Mouse (Mus musculus): Measurements from ENCODE around the gene Foxm1. TPM values are rescaled to one million over a fixed set of nuclear protein-coding genes. Genes with fewer than 3 reads are reported as not detected.

Foxm1 gene
- polyA plus RNA-seq, 1 experiment from 2014 or later: 67.5 TPM

DNA sequence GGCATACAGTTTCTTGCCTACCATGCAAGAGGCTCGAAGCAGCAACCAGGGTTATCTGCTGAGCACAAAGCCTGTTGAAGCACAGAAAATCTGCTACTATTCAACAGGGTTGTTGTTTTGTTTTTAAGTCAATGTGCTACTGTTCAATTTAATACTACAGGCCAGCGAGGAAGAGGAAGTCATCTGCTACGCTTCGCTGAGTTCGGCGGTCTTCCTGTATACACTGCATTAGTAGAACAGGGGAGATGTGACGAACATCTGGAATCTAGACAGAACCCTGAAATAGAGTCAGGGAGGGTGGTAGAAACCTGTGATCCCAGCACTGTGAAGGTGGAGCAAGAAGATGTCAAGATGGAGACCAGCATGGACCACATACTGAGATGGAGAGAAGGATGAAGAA is 21.0 kb downstream of the Foxm1 start:
- no peaks in the 10 kb centered on the region for H3K4me1 ChIP-seq
- no peak overlapping the region for H3K4me3 ChIP-seq
- H3K36me3 ChIP-seq: no peaks in the 10 kb centered on the region
- no peaks in the 10 kb centered on the region for H3K27me3 ChIP-seq (ENCODE audit: low read depth, poor library complexity, severe bottlenecking)
- 86% methylated on average over 7 of the region's 7 CpGs for WGBS
- H3K9me3 ChIP-seq (replicated peaks): no peaks in the 10 kb centered on the region
- DNase-seq (ENCODE audit: low spot score): no peak
- H3K27ac ChIP-seq: no peak overlapping the region

DNA sequence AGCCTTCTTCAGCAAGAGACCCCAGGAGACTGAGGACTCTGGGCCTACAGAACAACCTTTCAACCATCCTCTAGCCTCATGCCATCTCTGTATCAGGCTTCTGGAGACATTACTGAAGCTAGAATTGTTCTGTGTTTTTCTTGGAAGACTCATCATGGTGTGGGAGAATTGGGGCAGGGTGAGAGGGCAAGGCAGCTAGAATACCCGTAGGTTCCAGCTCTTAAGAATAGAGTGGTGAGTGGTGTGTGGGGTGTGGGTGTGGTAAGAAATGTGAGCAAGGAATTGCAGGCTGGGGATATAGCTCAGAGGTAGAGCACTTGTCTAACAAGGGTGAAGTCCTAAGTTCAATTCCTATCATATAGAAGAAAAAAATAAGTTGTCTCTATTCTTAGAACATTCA is 22.3 kb downstream of the Foxm1 start:
- Histone ChIP-seq H3K27me3 (ENCODE audit: low read depth, poor library complexity, severe bottlenecking) (no peaks in the 10 kb centered on the region), H3K27ac (no peak overlapping the region), H3K36me3 (no peaks in the 10 kb centered on the region), H3K4me1 (no peaks in the 10 kb centered on the region), H3K4me3 (no peak overlapping the region), H3K9me3 (replicated peaks) (no peaks in the 10 kb centered on the region)
- DNase-seq (ENCODE audit: low spot score): no peak
- 84% methylated on average over 1 of the region's 1 CpGs for WGBS

DNA sequence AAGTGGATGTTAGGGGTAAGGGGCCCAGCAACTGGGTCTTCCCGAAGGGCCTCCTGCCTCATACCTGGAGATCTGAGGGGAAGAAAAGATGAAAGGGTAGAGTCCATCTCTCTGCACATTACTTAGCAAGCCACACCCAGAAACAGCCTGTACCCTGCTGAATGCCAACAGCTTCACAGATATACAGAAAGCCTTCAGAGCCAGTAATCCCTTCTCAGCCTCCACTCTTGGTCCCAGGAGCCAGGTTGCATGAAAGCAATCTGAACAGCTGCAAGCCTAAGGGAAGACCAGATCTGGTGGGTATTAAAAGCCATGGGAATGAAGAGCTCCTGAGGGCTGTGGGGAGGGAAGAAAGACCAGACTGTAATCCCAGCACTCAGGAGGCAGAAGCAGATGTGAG is 26.4 kb downstream of the Foxm1 start:
- Histone ChIP-seq H3K27me3 (ENCODE audit: low read depth, poor library complexity, severe bottlenecking) (no peaks in the 10 kb centered on the region), H3K4me1 (no peaks in the 10 kb centered on the region), H3K36me3 (no peaks in the 10 kb centered on the region), H3K27ac (no peak overlapping the region), H3K4me3 (no peak overlapping the region), H3K9me3 (replicated peaks) (no peaks in the 10 kb centered on the region)
- 95% methylated on average over 1 of the region's 1 CpGs for whole genome bisulfite sequencing
- DNase-seq (ENCODE audit: low spot score): no peak

DNA sequence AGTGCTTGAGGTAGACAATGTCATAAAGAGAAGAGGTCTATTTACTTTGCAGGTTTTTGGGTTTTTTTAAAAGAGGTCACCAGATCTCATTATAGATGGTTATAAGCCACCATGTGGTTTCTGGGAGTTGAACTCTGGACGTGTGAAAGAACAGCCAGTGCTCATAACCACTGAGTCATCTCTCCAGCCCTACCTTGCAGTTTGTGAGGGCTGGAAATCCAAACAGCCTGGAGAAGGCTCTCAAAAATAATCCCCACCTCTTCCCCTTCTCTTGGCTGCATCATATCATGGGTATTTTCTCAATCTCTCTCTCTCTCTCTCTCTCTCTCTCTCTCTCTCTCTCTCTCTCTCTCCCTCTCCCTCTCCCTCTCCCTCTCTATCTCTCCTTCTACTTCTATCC is 27.9 kb downstream of the Foxm1 start:
- WGBS: 59% methylated on average over 1 of the region's 1 CpGs
- no peaks in the 10 kb centered on the region for H3K9me3 ChIP-seq (replicated peaks)
- no peaks in the 10 kb centered on the region for H3K36me3 ChIP-seq
- H3K27ac ChIP-seq: no peak overlapping the region
- no peak for DNase-seq (ENCODE audit: low spot score)
- H3K27me3 ChIP-seq (ENCODE audit: low read depth, poor library complexity, severe bottlenecking): no peaks in the 10 kb centered on the region
- no peak overlapping the region for H3K4me3 ChIP-seq
- H3K4me1 ChIP-seq: no peaks in the 10 kb centered on the region

DNA sequence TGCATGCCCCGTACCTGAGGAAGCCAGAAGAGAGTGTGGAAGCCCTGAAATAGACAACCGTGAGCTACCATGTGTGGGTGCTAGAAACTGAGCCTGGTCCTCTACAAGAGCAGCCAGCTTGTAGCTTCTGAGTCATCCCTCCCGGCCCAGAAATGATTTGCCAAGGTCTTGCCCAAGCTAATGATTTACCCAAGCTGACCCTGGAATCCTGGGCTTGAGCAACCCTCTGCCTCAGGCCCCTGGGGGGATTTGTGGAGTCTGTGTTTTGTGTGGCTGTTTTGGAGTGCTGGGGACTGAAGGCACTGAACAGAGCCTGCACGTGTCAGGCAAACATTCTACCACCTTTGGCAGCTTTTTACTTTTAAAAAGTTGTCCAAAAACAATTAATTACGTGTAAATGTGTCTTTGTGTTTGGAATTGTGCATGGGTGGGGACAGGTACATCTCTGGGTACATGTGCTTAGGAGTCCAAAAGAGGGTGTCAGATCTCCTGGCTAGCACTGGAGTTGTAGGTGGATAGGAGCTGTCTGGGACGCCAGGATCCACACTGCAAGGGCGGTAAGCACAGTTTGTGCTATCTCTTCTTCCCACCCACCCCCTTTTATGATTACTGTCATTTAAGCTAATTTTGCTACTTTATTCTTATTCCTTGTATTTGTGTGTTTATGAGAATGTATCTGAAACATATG is 35.0 kb downstream of the Foxm1 start:
- WGBS: 86% methylated on average over 7 of the region's 7 CpGs
- H3K27ac ChIP-seq: no peak overlapping the region
- H3K27me3 ChIP-seq (ENCODE audit: low read depth, poor library complexity, severe bottlenecking): no peaks in the 10 kb centered on the region
- DNase-seq (ENCODE audit: low spot score): no peak
- H3K9me3 ChIP-seq (replicated peaks): no peaks in the 10 kb centered on the region
- no peaks in the 10 kb centered on the region for H3K36me3 ChIP-seq
- no peak overlapping the region for H3K4me3 ChIP-seq
- peaks cover 10% of the 10 kb centered on the region; the same call in 1 of the 2 replicates for H3K4me1 ChIP-seq

DNA sequence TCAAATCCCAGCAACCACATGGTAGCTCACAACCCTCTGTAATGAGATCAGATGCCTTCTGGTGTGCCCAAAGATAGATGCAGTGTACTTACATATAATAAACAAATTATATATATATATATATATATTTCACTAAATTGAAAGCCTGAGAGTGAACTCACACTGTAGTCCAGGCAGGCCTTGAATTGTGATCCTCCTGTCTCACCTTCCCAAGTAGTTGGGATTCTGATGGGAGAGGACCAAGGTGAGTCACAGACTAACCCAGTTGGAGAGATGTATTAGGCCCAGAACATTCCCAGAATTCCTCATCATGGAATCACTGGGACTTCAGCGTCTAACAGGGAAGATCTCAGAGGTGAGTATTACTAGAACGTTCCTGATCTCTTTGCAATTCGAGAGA is 36.2 kb downstream of the Foxm1 start, which contains the start of gene Nrip2:
Gene Nrip2, plus strand, starts transcription at position 301 of the 400 bp plus-strand sequence.
- Histone ChIP-seq H3K27me3 (ENCODE audit: low read depth, poor library complexity, severe bottlenecking) (no peaks in the 10 kb centered on the region), H3K36me3 (no peaks in the 10 kb centered on the region), H3K4me3 (peak within 1 kb of the TSS; percentile 20; the same call in 1 of the 2 replicates), H3K27ac (peak within 1 kb of the TSS; percentile 39; the same call in 1 of the 2 replicates), H3K9me3 (replicated peaks) (no peaks in the 10 kb centered on the region), H3K4me1 (peaks cover 10% of the 10 kb centered on the region; the same call in 1 of the 2 replicates)
- no peak for DNase-seq (ENCODE audit: low spot score)
- 74% methylated on average over 3 of the region's 3 CpGs for WGBS

DNA sequence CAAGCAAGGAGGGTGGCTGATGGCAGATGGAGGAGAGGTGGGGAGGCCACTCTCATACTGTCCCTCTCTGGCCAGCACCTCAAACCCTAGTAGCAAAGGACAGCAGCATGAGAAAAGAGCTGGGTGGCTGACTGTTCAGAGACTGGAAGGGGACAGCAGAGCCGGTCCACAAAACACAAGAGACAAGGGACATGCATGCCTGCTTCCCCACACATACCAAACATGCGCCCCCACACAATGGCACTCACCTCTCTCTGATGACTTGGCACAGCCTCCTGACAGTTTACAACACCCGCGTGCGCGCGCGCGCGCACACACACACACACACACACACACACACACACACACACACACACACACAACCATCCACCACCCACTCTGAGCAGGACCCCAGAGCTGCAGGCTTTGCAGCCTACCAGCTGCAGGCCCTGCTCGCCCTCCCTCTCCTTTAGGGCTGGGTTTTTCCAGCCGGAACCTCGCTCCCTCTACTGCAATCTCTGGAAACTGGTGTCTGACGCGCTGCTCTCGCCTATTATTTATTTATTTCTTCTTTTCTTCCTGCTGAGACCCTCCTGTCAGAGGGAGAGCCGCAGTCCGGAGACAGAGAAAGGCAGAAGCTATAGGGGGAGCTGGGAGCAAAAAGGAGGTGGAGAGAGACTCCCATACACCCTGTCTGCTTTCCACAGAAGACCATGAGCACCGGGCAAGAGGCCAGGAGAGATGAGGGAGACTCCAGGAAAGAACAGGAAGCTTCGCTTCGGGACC is 36.8 kb downstream of the Foxm1 start:
- H3K4me1 ChIP-seq: peaks cover 10% of the 10 kb centered on the region; the same call in 1 of the 2 replicates
- WGBS: 55% methylated on average over 21 of the region's 21 CpGs
- no peak for DNase-seq (ENCODE audit: low spot score)

DNA sequence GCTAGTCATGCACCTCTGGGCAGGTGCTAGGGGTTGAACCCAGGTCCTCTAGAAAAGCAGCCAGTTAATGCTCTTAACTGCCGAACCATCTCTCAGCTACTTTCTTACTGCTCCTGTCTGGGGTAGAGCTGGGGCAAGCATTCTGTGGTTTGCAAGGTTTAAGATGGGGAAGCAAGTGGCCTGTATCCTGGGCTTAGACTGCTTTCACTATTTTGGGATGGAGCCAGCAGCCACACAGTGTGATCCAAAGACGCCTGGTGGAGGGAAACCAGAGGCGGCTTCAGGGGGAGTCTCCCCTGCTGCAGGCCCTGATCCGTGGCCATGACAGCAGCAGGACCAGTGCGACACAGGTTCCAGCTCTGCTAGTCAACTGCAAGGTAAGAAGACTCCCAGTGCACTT is 41.9 kb downstream of the Foxm1 start:
- Histone ChIP-seq H3K36me3 (peaks cover 39% of the 10 kb centered on the region), H3K27me3 (ENCODE audit: low read depth, poor library complexity, severe bottlenecking) (no peaks in the 10 kb centered on the region), H3K4me3 (no peak overlapping the region), H3K4me1 (peaks cover 5% of the 10 kb centered on the region; the same call in 1 of the 2 replicates), H3K9me3 (replicated peaks) (no peaks in the 10 kb centered on the region), H3K27ac (no peak overlapping the region)
- 63% methylated on average over 5 of the region's 5 CpGs for WGBS
- no peak for DNase-seq (ENCODE audit: low spot score)

More for the DNA sequence above, 36.8 kb downstream of the Foxm1 start:
- no peaks in the 10 kb centered on the region for H3K36me3 ChIP-seq
- H3K4me3 ChIP-seq: peak overlapping the region; percentile 20; the same call in 1 of the 2 replicates
- H3K27me3 ChIP-seq (ENCODE audit: low read depth, poor library complexity, severe bottlenecking): no peaks in the 10 kb centered on the region
- H3K9me3 ChIP-seq (replicated peaks): no peaks in the 10 kb centered on the region
- H3K27ac ChIP-seq: peak overlapping the region; percentile 39; the same call in 1 of the 2 replicates

DNA sequence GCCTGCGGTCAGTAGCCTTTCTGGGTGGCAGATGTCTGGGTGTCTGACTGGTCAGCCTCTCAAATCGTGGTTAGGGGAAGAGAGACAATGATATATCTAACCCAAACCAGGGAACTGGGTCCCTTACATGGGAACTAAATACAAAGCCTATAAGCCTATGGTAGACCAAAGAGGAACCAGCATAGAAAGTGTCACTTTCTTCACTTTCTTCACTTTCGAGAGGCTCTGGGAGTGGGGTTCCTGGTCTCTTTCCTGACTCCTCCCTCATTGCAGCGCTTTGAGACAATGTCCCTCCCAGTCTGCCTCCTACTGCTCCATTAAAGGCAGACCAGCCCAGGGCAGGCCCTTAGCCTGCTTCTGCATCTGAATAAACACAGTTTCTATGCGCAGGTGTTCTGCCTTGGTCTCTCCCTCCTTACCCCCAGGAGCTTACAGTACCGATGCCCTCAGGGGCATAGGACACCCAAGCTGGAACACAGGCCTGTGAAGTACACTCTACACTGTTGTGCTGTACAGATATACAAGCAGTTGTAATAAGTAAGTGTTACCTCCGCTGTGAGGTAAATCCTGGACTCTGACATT is 45.9 kb downstream of the Foxm1 start:
- DNase-seq (ENCODE audit: low spot score): no peak
- 90% methylated on average over 7 of the region's 7 CpGs for WGBS
- Histone ChIP-seq H3K4me1 (no peaks in the 10 kb centered on the region), H3K27ac (no peak overlapping the region), H3K4me3 (no peak overlapping the region), H3K36me3 (peaks cover 79% of the 10 kb centered on the region), H3K9me3 (replicated peaks) (no peaks in the 10 kb centered on the region), H3K27me3 (ENCODE audit: low read depth, poor library complexity, severe bottlenecking) (no peaks in the 10 kb centered on the region)

DNA sequence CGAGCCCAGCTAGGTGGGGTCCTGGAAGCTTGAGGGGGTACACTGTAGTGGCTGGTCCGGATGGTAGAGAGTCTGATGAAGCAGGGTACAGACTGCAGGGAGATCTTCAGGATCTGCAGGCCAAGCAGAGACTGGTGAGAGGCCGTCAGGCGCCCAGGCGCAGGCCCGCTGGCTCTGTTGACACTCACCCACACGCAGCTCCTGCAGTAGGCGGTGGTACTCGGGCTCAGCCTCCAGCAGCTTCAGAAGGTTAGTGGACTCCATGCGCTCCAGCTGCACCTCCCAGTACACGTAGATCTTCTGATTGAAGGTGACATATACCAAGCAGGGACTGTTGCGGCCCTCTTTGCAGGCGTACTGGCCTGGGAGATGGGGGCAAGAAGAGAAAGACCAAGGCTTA is 47.5 kb downstream of the Foxm1 start:
- DNase-seq (ENCODE audit: low spot score): no peak
- H3K9me3 ChIP-seq (replicated peaks): no peaks in the 10 kb centered on the region
- H3K4me1 ChIP-seq: no peaks in the 10 kb centered on the region
- no peaks in the 10 kb centered on the region for H3K27me3 ChIP-seq (ENCODE audit: low read depth, poor library complexity, severe bottlenecking)
- no peak overlapping the region for H3K27ac ChIP-seq
- WGBS: 94% methylated on average over 13 of the region's 13 CpGs
- H3K4me3 ChIP-seq: no peak overlapping the region
- H3K36me3 ChIP-seq: peaks cover 90% of the 10 kb centered on the region

DNA sequence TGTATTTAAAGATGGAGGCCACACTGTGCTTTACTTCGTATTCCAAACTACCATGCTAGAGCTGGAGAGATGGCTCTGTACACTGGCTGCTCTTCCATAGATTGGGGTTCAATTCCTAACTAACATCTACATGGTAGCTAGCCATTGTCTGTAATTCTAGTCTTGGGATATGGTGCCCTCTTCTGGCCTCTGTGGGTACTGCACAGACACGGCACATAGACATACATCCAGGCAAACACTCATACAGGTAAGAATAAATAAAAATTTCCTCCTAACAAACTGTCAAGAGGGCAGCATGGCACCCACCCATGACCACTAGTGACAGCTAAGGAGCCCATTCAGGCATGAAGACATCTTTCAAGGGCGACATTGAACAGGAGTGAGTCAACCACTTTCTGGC is 48.3 kb downstream of the Foxm1 start:
- H3K27me3 ChIP-seq (ENCODE audit: low read depth, poor library complexity, severe bottlenecking): no peaks in the 10 kb centered on the region
- WGBS: 24% methylated on average over 3 of the region's 3 CpGs
- H3K36me3 ChIP-seq: peaks cover 92% of the 10 kb centered on the region

DNA sequence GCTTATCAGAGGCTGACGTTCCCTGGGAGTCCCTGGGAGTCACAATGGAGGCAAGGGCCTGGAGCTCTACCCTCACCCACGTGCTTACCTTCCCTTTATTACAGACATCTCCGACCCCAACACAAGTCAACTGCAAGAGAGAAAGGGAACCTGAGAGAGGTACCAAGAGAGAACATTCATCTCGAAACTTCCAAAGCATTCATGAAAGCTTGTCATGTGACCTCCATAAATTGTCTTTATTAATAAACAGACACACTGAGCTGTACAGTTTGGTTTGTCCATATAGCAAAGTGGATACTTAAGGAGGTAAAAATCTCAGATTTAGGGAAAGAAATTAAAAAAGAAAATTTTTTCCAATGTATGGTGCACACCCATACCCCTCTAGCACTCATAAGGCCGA is 53.4 kb downstream of the Foxm1 start:
- WGBS: 94% methylated on average over 5 of the region's 5 CpGs
- H3K36me3 ChIP-seq: peaks cover 70% of the 10 kb centered on the region

More for the DNA sequence above, 48.3 kb downstream of the Foxm1 start:
- no peaks in the 10 kb centered on the region for H3K4me1 ChIP-seq
- peak; percentile 86 for DNase-seq (ENCODE audit: low spot score)
- H3K9me3 ChIP-seq (replicated peaks): no peaks in the 10 kb centered on the region
- H3K4me3 ChIP-seq: no peak overlapping the region
- no peak overlapping the region for H3K27ac ChIP-seq

DNA sequence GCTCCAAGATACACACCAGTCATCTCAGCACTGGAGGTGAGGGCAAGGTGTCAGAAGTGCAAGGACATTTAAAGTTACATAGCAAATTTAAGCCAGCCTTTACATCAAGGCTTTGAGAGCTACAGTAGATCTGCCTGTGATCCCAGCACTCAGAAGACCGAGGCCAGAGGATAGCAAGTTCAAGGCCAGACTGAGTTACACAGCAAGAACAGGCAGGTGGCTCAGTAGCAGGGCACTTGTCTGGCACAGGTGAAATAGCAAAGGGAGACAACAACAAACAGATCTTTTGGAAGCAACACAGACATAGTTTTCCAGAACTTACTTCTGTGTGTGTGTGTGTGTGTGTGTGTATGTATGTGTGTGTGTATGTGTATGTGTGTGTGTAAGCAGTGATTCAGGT is 55.3 kb downstream of the Foxm1 start:
- no peaks in the 10 kb centered on the region for H3K9me3 ChIP-seq (replicated peaks)
- 95% methylated on average over 1 of the region's 1 CpGs for WGBS

More for the DNA sequence above, 53.4 kb downstream of the Foxm1 start:
- no peak for DNase-seq (ENCODE audit: low spot score)
- H3K4me3 ChIP-seq: no peak overlapping the region
- H3K4me1 ChIP-seq: no peaks in the 10 kb centered on the region
- H3K9me3 ChIP-seq (replicated peaks): no peaks in the 10 kb centered on the region
- no peak overlapping the region for H3K27ac ChIP-seq
- no peaks in the 10 kb centered on the region for H3K27me3 ChIP-seq (ENCODE audit: low read depth, poor library complexity, severe bottlenecking)

More for the DNA sequence above, 55.3 kb downstream of the Foxm1 start:
- H3K27ac ChIP-seq: no peak overlapping the region
- H3K4me3 ChIP-seq: no peak overlapping the region
- H3K4me1 ChIP-seq: no peaks in the 10 kb centered on the region
- no peaks in the 10 kb centered on the region for H3K27me3 ChIP-seq (ENCODE audit: low read depth, poor library complexity, severe bottlenecking)
- H3K36me3 ChIP-seq: peaks cover 53% of the 10 kb centered on the region
- no peak for DNase-seq (ENCODE audit: low spot score)
